Mouse (Mus musculus): ENCODE measurements around the gene Rfx3. TPM values are rescaled to one million over a fixed set of nuclear protein-coding genes. Genes with fewer than 3 reads are reported as not detected.

The Rfx3 gene
- 6.7 and 7.8 TPM in 2 replicates for polyA plus RNA-seq (2016; fragmentation: Nextera tagmentation; extraction: Ambion mirVana)

DNA sequence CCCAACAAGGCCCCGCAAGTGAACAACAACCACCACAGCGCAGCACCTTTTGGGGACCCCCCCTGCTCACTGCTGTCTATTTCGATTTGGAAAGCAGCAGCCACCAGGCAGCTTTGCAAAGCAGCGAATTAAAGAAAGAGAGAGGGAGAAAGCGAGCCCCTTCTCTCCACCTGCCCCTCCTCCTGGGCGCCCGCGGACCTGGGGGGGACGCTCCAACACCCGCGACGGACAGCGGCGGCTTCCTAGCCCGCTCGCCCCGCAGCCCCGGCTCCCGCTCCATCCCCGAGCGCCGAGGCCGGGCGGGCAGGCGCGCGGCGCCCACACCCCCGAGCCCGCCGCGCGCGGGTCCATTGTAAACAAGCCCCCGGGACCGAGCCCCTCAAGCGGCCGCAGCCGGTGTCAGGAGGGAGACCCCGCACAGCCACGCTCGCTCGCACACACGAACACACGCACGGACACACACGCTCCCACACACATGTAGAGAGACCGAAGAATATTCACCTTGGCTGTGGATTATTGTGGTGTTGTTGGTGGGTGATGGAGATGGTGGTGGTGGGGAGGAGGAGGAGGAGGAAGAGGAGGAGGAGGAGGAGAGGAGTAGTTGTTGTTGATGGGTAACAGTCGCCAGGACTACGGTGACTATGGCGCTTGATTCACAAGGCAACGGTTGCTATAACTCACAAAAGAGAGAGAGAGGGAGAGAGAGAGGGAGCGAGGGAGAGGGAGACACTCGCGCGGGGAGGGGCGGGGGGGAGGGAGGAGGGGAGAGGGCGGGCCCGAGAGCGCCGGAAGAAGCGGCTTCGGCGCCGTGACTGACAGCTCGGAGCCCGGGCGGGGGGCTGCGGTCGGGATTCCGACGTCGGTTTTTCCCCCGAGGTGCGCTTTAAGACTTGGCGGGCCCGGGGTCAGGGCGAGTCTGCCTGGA is at the start of gene Rfx3:
Gene Rfx3 (minus strand): TSS at position 696 of the 925 bp plus-strand sequence.
- no peaks in the 10 kb centered on the region for H3K27me3 ChIP-seq (replicated peaks)
- no peaks in the 10 kb centered on the region for H3K9me3 ChIP-seq (replicated peaks)
- H3K4me2 ChIP-seq: peak within 1 kb of the TSS; percentile 73
- peak within 1 kb of the TSS; percentile 100 for H3K27ac ChIP-seq (ENCODE audit: poor library complexity, severe bottlenecking)
- no peaks in the 10 kb centered on the region for H3K36me3 ChIP-seq
- under 1% methylated on average over 77 of the region's 78 CpGs for WGBS
- H3K4me1 ChIP-seq (replicated peaks): 0 out of 2 replicates have a peak, but pooled peaks cover 3% of the 10 kb centered on the region
- H3K9ac ChIP-seq: peak within 1 kb of the TSS; percentile 95
- peak; percentile 91 for ATAC-seq (ENCODE audit: insufficient number of reproducible peaks, low FRiP score)
- peak within 1 kb of the TSS; percentile 84 for H3K4me3 ChIP-seq

DNA sequence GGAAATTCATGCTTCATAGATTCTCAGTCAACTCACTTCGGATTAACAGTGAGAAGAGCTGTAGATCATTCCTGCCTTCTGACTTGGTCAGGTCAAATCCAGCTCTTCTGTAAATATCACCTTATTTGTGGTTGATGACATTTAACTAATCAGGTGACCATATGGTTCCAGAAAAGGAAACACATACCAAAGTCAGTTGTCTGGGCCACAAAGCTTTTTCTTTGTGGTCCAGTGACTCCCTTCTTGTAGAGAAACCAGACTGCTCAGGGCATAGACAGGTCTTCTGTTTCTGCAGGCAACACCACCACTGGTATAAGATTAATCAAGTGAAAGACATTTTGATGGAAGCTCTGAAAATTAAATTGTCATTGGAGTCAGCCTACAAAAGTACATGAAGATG is 41.1 kb upstream of the Rfx3 start:
- Histone ChIP-seq H3K36me3 (no peaks in the 10 kb centered on the region), H3K4me2 (no peak overlapping the region), H3K9ac (no peak overlapping the region), H3K4me1 (replicated peaks) (no peaks in the 10 kb centered on the region), H3K27ac (ENCODE audit: poor library complexity, severe bottlenecking) (no peak overlapping the region), H3K27me3 (replicated peaks) (no peaks in the 10 kb centered on the region), H3K9me3 (replicated peaks) (no peaks in the 10 kb centered on the region), H3K4me3 (no peak overlapping the region)
- 84% methylated on average over 1 of the region's 1 CpGs for WGBS
- no peak for ATAC-seq (ENCODE audit: insufficient number of reproducible peaks, low FRiP score)

DNA sequence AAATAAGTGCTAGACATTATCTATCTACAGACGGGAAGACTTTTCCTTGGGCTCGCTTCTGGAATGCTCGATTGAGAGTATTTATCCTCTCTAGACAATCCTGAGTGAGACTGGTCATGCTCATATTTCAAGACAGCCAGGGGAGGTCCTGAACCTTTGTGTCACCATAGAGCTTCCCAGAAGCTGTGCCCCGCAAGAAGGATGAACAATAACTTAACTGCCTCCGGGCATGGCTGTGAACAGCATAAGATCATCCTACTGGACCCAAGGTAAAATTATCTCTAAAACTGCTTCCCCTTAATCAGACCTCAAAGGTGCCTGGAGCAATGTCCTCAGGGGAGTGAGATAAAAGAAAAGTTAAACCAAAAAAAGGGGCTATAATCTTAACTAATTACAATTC is 40.6 kb upstream of the Rfx3 start:
- Histone ChIP-seq H3K36me3 (no peaks in the 10 kb centered on the region), H3K27ac (ENCODE audit: poor library complexity, severe bottlenecking) (no peak overlapping the region), H3K9me3 (replicated peaks) (no peaks in the 10 kb centered on the region), H3K27me3 (replicated peaks) (no peaks in the 10 kb centered on the region), H3K9ac (no peak overlapping the region), H3K4me1 (replicated peaks) (no peaks in the 10 kb centered on the region), H3K4me2 (no peak overlapping the region), H3K4me3 (no peak overlapping the region)
- WGBS: 75% methylated on average over 5 of the region's 5 CpGs
- no peak for ATAC-seq (ENCODE audit: insufficient number of reproducible peaks, low FRiP score)

GRCm38 (mm10) chr19:28049280-28049679 is 38.3 kb upstream of the Rfx3 start:
- H3K4me2 ChIP-seq: no peak overlapping the region
- H3K36me3 ChIP-seq: no peaks in the 10 kb centered on the region
- no peak overlapping the region for H3K4me3 ChIP-seq
- no peak for ATAC-seq (ENCODE audit: insufficient number of reproducible peaks, low FRiP score)
- no peaks in the 10 kb centered on the region for H3K9me3 ChIP-seq (replicated peaks)
- H3K9ac ChIP-seq: no peak overlapping the region
- no peaks in the 10 kb centered on the region for H3K4me1 ChIP-seq (replicated peaks)
- WGBS: 87% methylated on average over 4 of the region's 4 CpGs
- H3K27ac ChIP-seq (ENCODE audit: poor library complexity, severe bottlenecking): no peak overlapping the region
- no peaks in the 10 kb centered on the region for H3K27me3 ChIP-seq (replicated peaks)

GRCm38 (mm10) chr19:28046806-28047205 is 35.8 kb upstream of the Rfx3 start:
- no peak overlapping the region for H3K27ac ChIP-seq (ENCODE audit: poor library complexity, severe bottlenecking)
- no peak overlapping the region for H3K9ac ChIP-seq
- no peak overlapping the region for H3K4me3 ChIP-seq
- H3K9me3 ChIP-seq (replicated peaks): no peaks in the 10 kb centered on the region
- H3K4me1 ChIP-seq (replicated peaks): no peaks in the 10 kb centered on the region
- H3K27me3 ChIP-seq (replicated peaks): no peaks in the 10 kb centered on the region
- H3K4me2 ChIP-seq: no peak overlapping the region
- no peaks in the 10 kb centered on the region for H3K36me3 ChIP-seq
- no peak for ATAC-seq (ENCODE audit: insufficient number of reproducible peaks, low FRiP score)
- 76% methylated on average over 5 of the region's 5 CpGs for WGBS

DNA sequence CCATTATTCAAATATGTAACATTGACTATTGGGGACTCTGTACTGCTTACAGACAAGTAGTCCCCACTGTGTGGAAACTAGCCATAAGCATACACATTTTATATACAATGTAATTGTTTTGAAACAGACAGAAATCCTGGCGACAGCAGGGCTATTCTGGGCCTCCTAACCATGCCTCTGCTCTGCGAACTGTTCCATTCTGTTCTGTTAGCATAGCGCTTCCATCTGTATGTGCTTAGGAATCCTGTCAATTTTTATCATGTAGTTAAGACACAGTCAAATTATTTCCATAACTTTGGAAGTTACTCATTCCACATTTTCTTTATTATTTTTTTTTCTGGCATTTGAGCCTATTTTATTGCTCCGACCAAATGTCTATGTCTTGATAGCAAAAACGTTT is 34.0 kb upstream of the Rfx3 start:
- Histone ChIP-seq H3K4me1 (replicated peaks) (no peaks in the 10 kb centered on the region), H3K4me3 (no peak overlapping the region), H3K27ac (ENCODE audit: poor library complexity, severe bottlenecking) (no peak overlapping the region), H3K4me2 (no peak overlapping the region), H3K27me3 (replicated peaks) (no peaks in the 10 kb centered on the region), H3K9me3 (replicated peaks) (no peaks in the 10 kb centered on the region), H3K36me3 (no peaks in the 10 kb centered on the region), H3K9ac (no peak overlapping the region)
- ATAC-seq (ENCODE audit: insufficient number of reproducible peaks, low FRiP score): no peak
- 52% methylated on average over 5 of the region's 5 CpGs for WGBS

DNA sequence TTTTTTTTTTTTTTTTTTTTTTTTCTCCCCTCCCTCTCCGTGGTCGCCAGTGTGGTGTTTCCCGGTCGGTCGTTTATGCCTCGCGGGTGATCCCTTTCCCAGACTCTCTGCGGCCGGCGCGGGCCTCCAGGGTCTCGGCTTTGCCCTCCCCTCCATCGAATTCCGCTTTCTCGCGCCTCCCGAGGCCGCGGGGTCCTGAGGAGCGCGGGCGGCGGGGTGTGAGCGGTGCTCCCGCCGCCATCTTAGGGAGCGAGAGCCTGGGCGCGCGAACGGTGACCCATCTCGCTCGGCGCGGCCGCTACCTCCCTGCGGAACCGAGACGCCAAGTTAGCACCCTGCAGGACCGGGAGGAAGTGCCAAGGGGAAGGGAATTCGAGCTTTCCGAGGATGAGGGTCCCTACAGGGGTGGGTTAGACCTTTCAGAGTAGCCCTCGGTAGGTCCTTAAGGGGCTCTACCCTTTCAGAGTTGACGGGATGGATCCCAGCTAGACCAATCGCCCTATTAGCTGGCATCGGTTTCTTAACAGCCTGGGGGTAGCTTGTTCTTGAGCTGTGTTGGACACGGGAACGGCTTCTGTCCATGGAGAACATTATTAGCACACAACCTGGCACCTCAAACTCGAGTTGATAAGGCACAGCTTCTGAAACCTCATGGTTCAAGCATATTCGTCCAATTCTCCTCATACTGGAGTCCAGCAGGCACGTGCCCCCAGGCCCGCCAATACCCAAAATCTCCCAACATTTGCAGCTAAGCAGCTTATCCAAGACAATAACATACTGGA is 943 bp upstream of the Rfx3 start:
- H3K27me3 ChIP-seq (replicated peaks): no peaks in the 10 kb centered on the region
- WGBS: under 1% methylated on average over 52 of the region's 52 CpGs
- peak overlapping the region; percentile 73 for H3K4me2 ChIP-seq
- H3K9ac ChIP-seq: peak overlapping the region; percentile 95
- peak overlapping the region; percentile 84 for H3K4me3 ChIP-seq
- no peaks in the 10 kb centered on the region for H3K36me3 ChIP-seq
- no peaks in the 10 kb centered on the region for H3K9me3 ChIP-seq (replicated peaks)
- H3K4me1 ChIP-seq (replicated peaks): 0 out of 2 replicates have a peak, but pooled peaks cover 3% of the 10 kb centered on the region
- peak overlapping the region; percentile 100 for H3K27ac ChIP-seq (ENCODE audit: poor library complexity, severe bottlenecking)
- peak; percentile 76 for ATAC-seq (ENCODE audit: insufficient number of reproducible peaks, low FRiP score)

DNA sequence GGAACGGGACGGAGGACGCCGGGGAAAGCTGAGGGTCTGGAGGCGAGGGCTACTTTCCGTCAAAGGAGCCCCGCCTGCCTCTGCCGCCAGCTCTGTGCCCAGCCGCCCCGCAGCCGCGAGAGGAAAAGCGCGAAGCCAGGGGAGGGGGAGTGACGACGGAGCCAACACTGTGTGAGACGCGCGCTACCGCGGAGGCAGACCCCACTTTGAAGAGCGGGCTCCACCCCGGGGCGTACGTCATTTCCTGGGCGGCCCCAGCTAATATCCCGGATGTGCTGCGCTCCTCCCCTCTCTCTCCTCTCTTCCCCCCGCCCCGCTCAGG is 391 bp upstream of the Rfx3 start:
- under 1% methylated on average over 27 of the region's 30 CpGs for WGBS

DNA sequence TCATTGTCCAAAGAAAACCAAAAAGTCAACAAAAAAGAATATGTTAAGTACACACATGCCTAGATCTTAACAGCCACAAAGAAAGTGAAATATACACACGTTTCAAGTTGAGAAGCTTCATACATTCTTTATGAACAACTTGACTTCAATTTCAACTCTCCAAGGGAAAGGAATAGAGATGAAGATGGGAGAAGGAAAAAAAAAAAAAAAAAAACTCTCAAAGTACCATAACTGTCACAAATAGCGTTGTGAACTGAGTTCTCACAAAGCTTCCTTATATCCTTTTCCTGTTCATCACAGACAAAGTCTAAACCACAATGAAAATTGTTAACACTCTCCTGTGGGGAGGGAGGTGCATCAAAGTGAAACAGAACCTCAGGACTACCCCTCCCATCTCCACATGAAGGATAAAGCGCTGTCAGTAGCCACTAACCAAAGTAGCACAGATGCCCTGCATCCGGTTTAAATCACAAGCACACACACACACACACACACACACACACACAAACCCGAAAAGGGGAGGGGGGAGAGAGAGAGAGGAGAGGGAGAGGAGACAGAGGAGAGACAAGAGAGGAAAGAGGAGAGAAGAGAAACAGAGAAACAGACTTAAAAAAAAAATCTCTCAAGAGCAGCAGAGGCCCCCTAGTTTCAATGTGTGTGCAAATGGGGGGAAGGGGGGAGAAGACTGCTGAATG is 1.2 kb downstream of the Rfx3 start:
- 2% methylated on average over 5 of the region's 5 CpGs for whole genome bisulfite sequencing
- H3K27me3 ChIP-seq (replicated peaks): no peaks in the 10 kb centered on the region

More for the DNA sequence above, 391 bp upstream of the Rfx3 start:
- ATAC-seq (ENCODE audit: insufficient number of reproducible peaks, low FRiP score): peak; percentile 99
- no peaks in the 10 kb centered on the region for H3K36me3 ChIP-seq
- H3K4me3 ChIP-seq: peak overlapping the region; percentile 84
- H3K4me2 ChIP-seq: peak overlapping the region; percentile 73
- no peaks in the 10 kb centered on the region for H3K27me3 ChIP-seq (replicated peaks)
- no peaks in the 10 kb centered on the region for H3K9me3 ChIP-seq (replicated peaks)
- H3K9ac ChIP-seq: peak overlapping the region; percentile 95
- H3K4me1 ChIP-seq (replicated peaks): 0 out of 2 replicates have a peak, but pooled peaks cover 3% of the 10 kb centered on the region
- peak overlapping the region; percentile 100 for H3K27ac ChIP-seq (ENCODE audit: poor library complexity, severe bottlenecking)

DNA sequence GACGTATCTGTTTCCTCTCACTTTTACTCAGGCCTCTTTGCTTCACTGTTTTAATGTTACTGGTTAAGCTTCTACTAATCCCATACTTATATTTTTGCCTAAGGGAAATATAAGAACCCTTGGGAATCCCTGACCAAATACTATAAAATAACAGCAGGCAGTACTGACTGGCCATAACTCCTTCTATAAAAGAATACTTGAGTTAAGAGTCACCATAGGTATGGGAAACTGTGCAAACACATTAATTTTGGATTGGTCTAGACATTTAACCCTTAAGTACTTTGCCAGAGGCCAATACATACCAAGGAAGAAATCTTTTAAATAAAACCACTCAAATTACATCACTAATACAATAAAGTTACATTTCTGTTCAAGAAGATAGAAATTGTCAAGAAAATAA is 6.8 kb downstream of the Rfx3 start:
- no peak overlapping the region for H3K4me2 ChIP-seq
- no peaks in the 10 kb centered on the region for H3K36me3 ChIP-seq
- H3K4me1 ChIP-seq (replicated peaks): peaks cover 4% of the 10 kb centered on the region
- H3K27ac ChIP-seq (ENCODE audit: poor library complexity, severe bottlenecking): peak overlapping the region; percentile 93
- 10% methylated on average over 1 of the region's 1 CpGs for WGBS
- no peak overlapping the region for H3K9ac ChIP-seq
- H3K9me3 ChIP-seq (replicated peaks): no peaks in the 10 kb centered on the region
- no peak for ATAC-seq (ENCODE audit: insufficient number of reproducible peaks, low FRiP score)
- H3K4me3 ChIP-seq: no peak overlapping the region
- no peaks in the 10 kb centered on the region for H3K27me3 ChIP-seq (replicated peaks)

More for the DNA sequence above, 1.2 kb downstream of the Rfx3 start:
- Histone ChIP-seq H3K9ac (peak overlapping the region; percentile 95), H3K4me1 (replicated peaks) (0 out of 2 replicates have a peak, but pooled peaks cover 3% of the 10 kb centered on the region), H3K9me3 (replicated peaks) (no peaks in the 10 kb centered on the region), H3K27ac (ENCODE audit: poor library complexity, severe bottlenecking) (peak overlapping the region; percentile 100), H3K36me3 (no peaks in the 10 kb centered on the region), H3K4me2 (peak overlapping the region; percentile 73), H3K4me3 (peak overlapping the region; percentile 84)
- ATAC-seq (ENCODE audit: insufficient number of reproducible peaks, low FRiP score): no peak

All from heart, embryonic 12.5 days (tissue).